Mouse (Mus musculus) thymus, postnatal 0 days (tissue): ENCODE results near the gene Spata33. TPM values are rescaled to one million over a fixed set of nuclear protein-coding genes. Genes with fewer than 3 reads are reported as not detected.
"Not testable (repeated sequence)": the region's sequence is repeated elsewhere in the genome, so short reads cannot be mapped to it uniquely, and the experiment has no call there.

Experiments
- DNase-seq: peaks from one replicate; pipeline ENCODE4 v3.0.0-alpha.2; 2015; ENCODE audit warnings: low spot score
- polyA plus RNA-seq: library from polyadenylated mRNA; unstranded; fragments of >200 nt; fragmentation: Nextera tagmentation; extraction: Ambion mirVana; gene quantifications from 2 replicates; pipeline ENCODE4 v1.2.1, GENCODE M21; 2015

Spata33 gene
- polyA plus RNA-seq: 1.0 and 2.2 TPM in 2 replicates

- peak; percentile 93 for DNase-seq
Observed at GRCm38 (mm10) chr8:123212321-123213117, at the start of gene Spata33, which contains the start of gene Chmp1a. Gene Spata33 (plus strand): TSS chr8:123212832. Gene Chmp1a (minus strand): TSS chr8:123212763.

GRCm38 (mm10) chr8:123181391-123181790, 31.2 kb upstream of the Spata33 start:
- DNase-seq: no peak

- no peak for DNase-seq
Observed at GRCm38 (mm10) chr8:123185566-123186409, 26.8 kb upstream of the Spata33 start, which contains the start of gene Dpep1. Gene Dpep1 (plus strand): TSS chr8:123186242.

- DNase-seq: no peak
Observed at GRCm38 (mm10) chr8:123188006-123188405, 24.6 kb upstream of the Spata33 start.

GRCm38 (mm10) chr8:123188841-123189240, 23.8 kb upstream of the Spata33 start:
- no peak for DNase-seq

- DNase-seq: peak; percentile 54
Observed at GRCm38 (mm10) chr8:123190678-123191077, 22.0 kb upstream of the Spata33 start.

- no peak for DNase-seq
Observed at GRCm38 (mm10) chr8:123191908-123192307, 20.7 kb upstream of the Spata33 start.

- DNase-seq: no peak
Observed at GRCm38 (mm10) chr8:123193771-123194170, 18.9 kb upstream of the Spata33 start.

GRCm38 (mm10) chr8:123197016-123197415, 15.6 kb upstream of the Spata33 start:
- not testable (repeated sequence) for DNase-seq

- no peak for DNase-seq
Observed at GRCm38 (mm10) chr8:123199864-123200263, 12.8 kb upstream of the Spata33 start.

GRCm38 (mm10) chr8:123202288-123202687, 10.3 kb upstream of the Spata33 start:
- DNase-seq: peak; percentile 52

- DNase-seq: peak; percentile 9
Observed at GRCm38 (mm10) chr8:123203571-123203970, 9.1 kb upstream of the Spata33 start.

- no peak for DNase-seq
Observed at GRCm38 (mm10) chr8:123211876-123212275, 756 bp upstream of the Spata33 start.

- no peak for DNase-seq
Observed at GRCm38 (mm10) chr8:123213118-123213772, 613 bp downstream of the Spata33 start.

GRCm38 (mm10) chr8:123215430-123215829, 2.8 kb downstream of the Spata33 start:
- DNase-seq: no peak

GRCm38 (mm10) chr8:123220917-123221316, 8.3 kb downstream of the Spata33 start:
- DNase-seq: no peak

GRCm38 (mm10) chr8:123224278-123225266, 11.9 kb downstream of the Spata33 start, which contains the start of gene Cdk10:
Gene Cdk10 (plus strand): TSS chr8:123224842.
- peak; percentile 87 for DNase-seq

- DNase-seq: no peak
Observed at GRCm38 (mm10) chr8:123228416-123228815, 15.8 kb downstream of the Spata33 start.

- not testable (repeated sequence) for DNase-seq
Observed at GRCm38 (mm10) chr8:123230326-123230725, 17.7 kb downstream of the Spata33 start.

GRCm38 (mm10) chr8:123231742-123232141, 19.1 kb downstream of the Spata33 start:
- no peak for DNase-seq
